Mouse (Mus musculus): ENCODE results near the gene Angptl7. TPM values are rescaled to one million over a fixed set of nuclear protein-coding genes. Genes with fewer than 3 reads are reported as not detected.
A peak's percentile ranks its signal among the peaks of the same experiment; 100 is the strongest.

The Angptl7 gene
- 11.5 and 16.6 TPM in 2 replicates for polyA plus RNA-seq (2014; fragmentation: Nextera tagmentation; extraction: Ambion mirVana)

DNA sequence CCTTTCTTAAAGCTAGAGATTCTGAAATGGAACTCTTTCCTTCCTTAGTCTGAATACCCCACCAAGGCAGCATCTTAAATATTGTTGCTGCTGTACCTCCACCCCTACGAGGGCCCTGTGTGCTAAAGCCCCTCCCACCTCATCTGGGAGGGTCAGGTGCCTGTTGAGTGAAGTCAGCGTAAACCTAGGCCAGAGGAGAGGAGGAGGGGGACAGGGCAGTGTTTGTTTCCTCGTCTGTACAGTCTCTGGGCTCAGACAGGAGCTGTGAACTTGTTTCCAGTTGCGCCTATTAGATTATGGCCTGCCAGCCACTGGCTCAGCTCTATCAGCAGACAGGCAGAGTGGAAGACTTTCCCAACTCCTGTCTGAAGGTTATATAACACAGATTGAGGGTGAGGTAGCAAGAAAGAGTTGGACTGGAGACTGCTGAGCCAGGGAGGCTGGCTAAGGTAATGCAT, at the start of gene Angptl7:
Gene Angptl7, minus strand, starts transcription at position 51 of the 458 bp plus-strand sequence.
- no peak within 1 kb of the TSS; the same call in 1 of the 2 replicates for H3K4me2 ChIP-seq (ENCODE audit: low read length)
- no peaks in the 10 kb centered on the region for H3K27me3 ChIP-seq (ENCODE audit: control insufficient read depth, insufficient read depth, low read length)
- no peak within 1 kb of the TSS for H3K9ac ChIP-seq (ENCODE audit: low read length)
- peaks cover 0 to 7% of the 10 kb centered on the region in 2 experiments; a peak in 2 of 4 replicates for H3K4me1 ChIP-seq (ENCODE audit: control insufficient read depth in 2 of 2, insufficient read depth in 2 of 2, low read length in 2 of 2)
- peak; percentile 54; the same call in 1 of the 2 replicates for ATAC-seq (ENCODE audit: insufficient number of reproducible peaks, insufficient read depth, low FRiP score, low read depth)
- WGBS, result 27% methylated on average over 4 of the region's 4 CpGs
- H3K27ac ChIP-seq (replicated peaks in 1 of 2; ENCODE audit: control insufficient read depth in 1 of 2, insufficient read depth in 1 of 2, low read depth in 2 of 2, low read length in 2 of 2), result no peak within 1 kb of the TSS; a peak in 1 of 4 replicates
- no peaks in the 10 kb centered on the region for H3K9me3 ChIP-seq (ENCODE audit: control insufficient read depth, low read length)
- H3K4me3 ChIP-seq (ENCODE audit: control insufficient read depth in 1 of 2, insufficient read depth in 1 of 2, low read depth in 1 of 2, low read length in 2 of 2), result no peak within 1 kb of the TSS
- peaks cover 74% of the 10 kb centered on the region for H3K36me3 ChIP-seq (ENCODE audit: control insufficient read depth, insufficient read depth, low read length)

DNA sequence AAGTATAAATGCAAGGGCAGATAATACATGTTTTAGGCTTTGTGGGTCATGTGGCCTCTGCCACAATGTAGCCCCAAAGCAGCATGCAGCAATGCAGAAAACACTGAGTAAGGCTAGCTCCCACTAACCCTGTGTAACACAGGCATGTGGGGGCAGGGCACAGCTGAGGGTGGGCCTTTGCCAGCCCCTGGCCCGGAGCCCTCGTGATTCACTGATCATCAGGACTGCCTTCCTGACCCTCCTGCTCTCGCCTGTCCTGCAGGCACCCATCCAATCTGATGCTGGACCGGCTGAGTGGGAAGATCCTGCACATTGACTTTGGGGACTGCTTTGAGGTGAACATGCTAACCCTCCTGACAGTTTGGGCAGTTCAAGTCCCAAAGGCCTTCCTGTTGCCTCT, 48.8 kb upstream of the Angptl7 start:
- Histone ChIP-seq H3K4me1 (ENCODE audit: control insufficient read depth in 2 of 2, insufficient read depth in 2 of 2, low read length in 2 of 2) (no peaks in the 10 kb centered on the region), H3K4me2 (ENCODE audit: low read length) (no peak overlapping the region), H3K9me3 (ENCODE audit: control insufficient read depth, low read length) (no peaks in the 10 kb centered on the region), H3K27me3 (ENCODE audit: control insufficient read depth, insufficient read depth, low read length) (no peaks in the 10 kb centered on the region), H3K9ac (ENCODE audit: low read length) (no peak overlapping the region), H3K27ac (replicated peaks in 1 of 2; ENCODE audit: control insufficient read depth in 1 of 2, insufficient read depth in 1 of 2, low read depth in 2 of 2, low read length in 2 of 2) (no peak overlapping the region), H3K4me3 (ENCODE audit: control insufficient read depth in 1 of 2, insufficient read depth in 1 of 2, low read depth in 1 of 2, low read length in 2 of 2) (no peak overlapping the region), H3K36me3 (ENCODE audit: control insufficient read depth, insufficient read depth, low read length) (peaks cover 96% of the 10 kb centered on the region)
- no peak for ATAC-seq (ENCODE audit: insufficient number of reproducible peaks, insufficient read depth, low FRiP score, low read depth)
- 83% methylated on average over 4 of the region's 4 CpGs for WGBS

DNA sequence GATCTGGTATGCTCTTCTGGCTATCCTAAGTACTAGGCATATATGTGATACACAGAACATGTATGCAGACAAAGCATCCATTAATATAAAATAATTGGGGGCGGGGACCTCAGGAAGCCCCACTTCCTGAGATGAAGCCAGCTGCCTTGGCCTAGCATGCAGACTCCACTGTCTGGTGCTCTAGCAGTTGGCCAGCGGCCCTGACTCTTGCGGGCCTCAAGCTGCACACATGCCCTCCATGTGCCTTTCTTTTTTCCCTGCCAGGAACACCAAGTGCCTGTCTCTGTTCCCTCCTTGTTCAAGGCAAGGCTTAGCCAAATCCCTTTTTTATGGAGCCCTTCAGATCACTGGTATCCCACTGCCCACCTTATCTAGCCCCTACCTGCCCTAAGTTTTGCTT, 35.6 kb upstream of the Angptl7 start:
- no peak overlapping the region for H3K27ac ChIP-seq (replicated peaks in 1 of 2; ENCODE audit: control insufficient read depth in 1 of 2, insufficient read depth in 1 of 2, low read depth in 2 of 2, low read length in 2 of 2)
- H3K36me3 ChIP-seq (ENCODE audit: control insufficient read depth, insufficient read depth, low read length), result peaks cover 99% of the 10 kb centered on the region
- no peaks in the 10 kb centered on the region for H3K27me3 ChIP-seq (ENCODE audit: control insufficient read depth, insufficient read depth, low read length)
- no peaks in the 10 kb centered on the region for H3K4me1 ChIP-seq (ENCODE audit: control insufficient read depth in 2 of 2, insufficient read depth in 2 of 2, low read length in 2 of 2)
- no peak overlapping the region for H3K4me3 ChIP-seq (ENCODE audit: control insufficient read depth in 1 of 2, insufficient read depth in 1 of 2, low read depth in 1 of 2, low read length in 2 of 2)
- H3K4me2 ChIP-seq (ENCODE audit: low read length), result no peak overlapping the region
- 78% methylated on average over 3 of the region's 3 CpGs for WGBS
- ATAC-seq (ENCODE audit: insufficient number of reproducible peaks, insufficient read depth, low FRiP score, low read depth), result no peak
- H3K9ac ChIP-seq (ENCODE audit: low read length), result no peak overlapping the region
- no peaks in the 10 kb centered on the region for H3K9me3 ChIP-seq (ENCODE audit: control insufficient read depth, low read length)

DNA sequence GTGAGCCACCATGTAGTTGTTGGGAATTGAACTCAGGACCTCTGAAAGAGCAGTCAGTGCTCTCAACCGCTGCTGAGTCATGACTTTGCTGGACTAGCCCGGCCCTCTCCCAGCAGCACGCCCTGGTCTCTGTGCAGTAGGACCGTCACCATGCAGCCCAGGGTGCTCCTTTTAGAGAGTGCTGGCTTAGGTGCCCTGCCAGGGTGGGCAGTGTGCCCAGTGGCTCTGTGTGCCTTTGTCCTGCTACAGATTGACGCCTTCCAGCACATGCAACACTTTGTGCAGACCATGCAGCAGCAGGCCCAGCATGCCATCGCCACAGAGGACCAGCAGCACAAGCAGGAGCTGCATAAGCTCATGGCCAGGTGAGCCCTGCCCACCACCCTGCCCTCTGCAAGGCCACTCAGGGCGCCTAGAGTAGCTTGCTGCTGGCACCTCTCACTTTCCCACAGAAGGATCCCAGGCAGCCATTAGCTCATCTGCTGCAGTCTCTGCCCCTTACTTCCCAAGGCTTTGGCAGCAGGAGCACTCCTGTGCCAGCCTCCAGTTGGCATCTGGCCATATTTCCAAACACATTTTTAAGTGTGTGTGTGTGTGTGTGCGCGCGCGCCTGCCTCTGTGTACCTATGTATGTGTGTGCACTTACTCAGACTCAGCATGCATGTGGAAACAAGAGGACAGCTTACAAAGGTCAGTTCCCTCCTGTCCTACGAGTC, 33.5 kb upstream of the Angptl7 start:
- Histone ChIP-seq H3K27ac (replicated peaks in 1 of 2; ENCODE audit: control insufficient read depth in 1 of 2, insufficient read depth in 1 of 2, low read depth in 2 of 2, low read length in 2 of 2) (no peak overlapping the region), H3K27me3 (ENCODE audit: control insufficient read depth, insufficient read depth, low read length) (no peaks in the 10 kb centered on the region), H3K4me3 (ENCODE audit: control insufficient read depth in 1 of 2, insufficient read depth in 1 of 2, low read depth in 1 of 2, low read length in 2 of 2) (no peak overlapping the region), H3K9ac (ENCODE audit: low read length) (no peak overlapping the region), H3K9me3 (ENCODE audit: control insufficient read depth, low read length) (no peaks in the 10 kb centered on the region), H3K36me3 (ENCODE audit: control insufficient read depth, insufficient read depth, low read length) (peaks cover 96% of the 10 kb centered on the region), H3K4me2 (ENCODE audit: low read length) (no peak overlapping the region), H3K4me1 (ENCODE audit: control insufficient read depth in 2 of 2, insufficient read depth in 2 of 2, low read length in 2 of 2) (no peaks in the 10 kb centered on the region)
- 86% methylated on average over 12 of the region's 12 CpGs for WGBS
- ATAC-seq (ENCODE audit: insufficient number of reproducible peaks, insufficient read depth, low FRiP score, low read depth), result peak; percentile 18; the same call in 1 of the 2 replicates

DNA sequence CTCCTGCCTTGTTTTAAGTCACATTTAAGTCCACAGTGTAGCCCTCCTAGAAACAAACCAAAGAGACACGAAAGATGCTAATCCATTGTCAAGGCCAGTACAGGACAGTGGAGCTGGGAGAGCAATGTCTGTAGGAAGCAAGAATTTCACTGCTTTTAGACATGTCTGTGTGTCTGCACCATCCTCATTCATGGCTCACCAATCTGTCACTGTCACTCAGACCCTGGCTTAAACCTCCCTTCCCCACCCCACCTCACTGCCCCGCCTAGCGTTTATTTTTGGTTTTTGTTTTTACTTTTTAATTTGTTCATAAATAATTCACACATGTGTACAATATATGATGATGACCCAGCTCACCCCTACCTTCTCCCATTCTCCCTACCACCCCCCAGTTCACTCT, 32.3 kb upstream of the Angptl7 start:
- no peak overlapping the region for H3K4me2 ChIP-seq (ENCODE audit: low read length)
- H3K27ac ChIP-seq (replicated peaks in 1 of 2; ENCODE audit: control insufficient read depth in 1 of 2, insufficient read depth in 1 of 2, low read depth in 2 of 2, low read length in 2 of 2), result no peak overlapping the region
- WGBS, result 91% methylated on average over 3 of the region's 3 CpGs
- no peaks in the 10 kb centered on the region for H3K4me1 ChIP-seq (ENCODE audit: control insufficient read depth in 2 of 2, insufficient read depth in 2 of 2, low read length in 2 of 2)
- no peak overlapping the region for H3K4me3 ChIP-seq (ENCODE audit: control insufficient read depth in 1 of 2, insufficient read depth in 1 of 2, low read depth in 1 of 2, low read length in 2 of 2)
- no peak overlapping the region for H3K9ac ChIP-seq (ENCODE audit: low read length)
- H3K36me3 ChIP-seq (ENCODE audit: control insufficient read depth, insufficient read depth, low read length), result peaks cover 94% of the 10 kb centered on the region
- H3K9me3 ChIP-seq (ENCODE audit: control insufficient read depth, low read length), result no peaks in the 10 kb centered on the region
- ATAC-seq (ENCODE audit: insufficient number of reproducible peaks, insufficient read depth, low FRiP score, low read depth), result no peak
- no peaks in the 10 kb centered on the region for H3K27me3 ChIP-seq (ENCODE audit: control insufficient read depth, insufficient read depth, low read length)

DNA sequence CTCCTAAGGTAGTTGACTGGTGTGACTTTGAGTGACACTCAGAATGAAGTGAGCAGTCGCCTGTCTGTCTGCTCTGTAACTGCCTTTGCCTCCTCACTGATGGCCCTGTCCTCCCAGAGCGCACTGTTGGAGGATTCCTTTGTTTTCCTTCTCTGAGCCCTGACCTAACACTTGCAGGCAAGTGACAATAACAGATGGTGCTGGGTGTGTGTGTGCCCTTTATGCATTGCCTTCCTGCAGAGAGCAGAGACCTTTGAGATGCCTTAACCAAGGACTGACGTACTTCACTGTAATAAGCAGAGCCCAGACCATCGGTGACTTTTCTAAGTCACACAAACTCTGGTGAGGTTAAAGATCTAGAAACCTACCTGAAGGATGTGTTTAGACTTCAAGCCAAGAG, 31.1 kb upstream of the Angptl7 start:
- Histone ChIP-seq H3K27me3 (ENCODE audit: control insufficient read depth, insufficient read depth, low read length) (no peaks in the 10 kb centered on the region), H3K9me3 (ENCODE audit: control insufficient read depth, low read length) (no peaks in the 10 kb centered on the region), H3K4me2 (ENCODE audit: low read length) (no peak overlapping the region), H3K27ac (replicated peaks in 1 of 2; ENCODE audit: control insufficient read depth in 1 of 2, insufficient read depth in 1 of 2, low read depth in 2 of 2, low read length in 2 of 2) (no peak overlapping the region), H3K4me1 (ENCODE audit: control insufficient read depth in 2 of 2, insufficient read depth in 2 of 2, low read length in 2 of 2) (no peaks in the 10 kb centered on the region), H3K4me3 (ENCODE audit: control insufficient read depth in 1 of 2, insufficient read depth in 1 of 2, low read depth in 1 of 2, low read length in 2 of 2) (no peak overlapping the region), H3K9ac (ENCODE audit: low read length) (no peak overlapping the region), H3K36me3 (ENCODE audit: control insufficient read depth, insufficient read depth, low read length) (peaks cover 94% of the 10 kb centered on the region)
- WGBS, result 85% methylated on average over 4 of the region's 4 CpGs
- no peak for ATAC-seq (ENCODE audit: insufficient number of reproducible peaks, insufficient read depth, low FRiP score, low read depth)

DNA sequence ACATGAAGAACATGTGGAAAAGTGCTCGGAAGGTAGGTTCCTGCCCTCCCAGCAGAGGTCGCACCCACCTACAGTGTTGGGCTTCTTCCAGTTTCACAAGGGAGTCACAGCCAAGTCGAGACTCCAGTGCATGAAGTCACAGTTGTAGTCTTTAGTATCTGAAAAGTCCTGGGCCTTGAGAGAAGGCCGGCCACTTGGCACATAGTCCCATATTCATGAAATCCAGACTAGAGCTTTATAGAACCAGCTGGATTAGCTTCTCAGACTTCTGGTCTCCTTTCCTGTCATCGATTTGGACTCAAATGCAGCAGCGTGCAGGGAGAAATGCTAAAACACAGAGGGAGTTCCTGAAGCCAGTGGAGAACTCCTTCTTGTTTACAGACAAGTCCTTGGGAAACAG, 30.5 kb upstream of the Angptl7 start:
- WGBS, result 89% methylated on average over 6 of the region's 6 CpGs
- peaks cover 94% of the 10 kb centered on the region for H3K36me3 ChIP-seq (ENCODE audit: control insufficient read depth, insufficient read depth, low read length)
- H3K4me3 ChIP-seq (ENCODE audit: control insufficient read depth in 1 of 2, insufficient read depth in 1 of 2, low read depth in 1 of 2, low read length in 2 of 2), result no peak overlapping the region
- no peak overlapping the region for H3K4me2 ChIP-seq (ENCODE audit: low read length)
- H3K9ac ChIP-seq (ENCODE audit: low read length), result no peak overlapping the region
- no peak for ATAC-seq (ENCODE audit: insufficient number of reproducible peaks, insufficient read depth, low FRiP score, low read depth)
- H3K27me3 ChIP-seq (ENCODE audit: control insufficient read depth, insufficient read depth, low read length), result no peaks in the 10 kb centered on the region
- no peak overlapping the region for H3K27ac ChIP-seq (replicated peaks in 1 of 2; ENCODE audit: control insufficient read depth in 1 of 2, insufficient read depth in 1 of 2, low read depth in 2 of 2, low read length in 2 of 2)
- no peaks in the 10 kb centered on the region for H3K4me1 ChIP-seq (ENCODE audit: control insufficient read depth in 2 of 2, insufficient read depth in 2 of 2, low read length in 2 of 2)
- no peaks in the 10 kb centered on the region for H3K9me3 ChIP-seq (ENCODE audit: control insufficient read depth, low read length)

DNA sequence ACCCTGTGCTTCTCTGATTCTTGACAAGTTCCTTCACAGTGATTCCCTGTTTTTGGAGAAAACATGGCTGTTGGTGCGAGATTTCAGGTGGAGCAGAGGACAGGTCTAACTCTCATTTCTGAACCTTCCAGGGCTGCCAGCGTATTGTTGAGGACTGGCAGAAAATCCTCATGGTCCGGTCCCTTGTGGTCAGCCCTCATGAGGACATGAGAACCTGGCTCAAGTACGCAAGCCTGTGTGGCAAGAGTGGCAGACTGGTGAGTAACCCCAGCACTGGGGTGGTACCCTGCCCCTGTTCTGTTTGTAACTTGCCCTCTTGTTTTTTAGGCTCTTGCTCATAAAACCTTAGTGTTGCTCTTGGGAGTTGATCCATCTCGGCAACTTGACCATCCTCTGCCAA, 30.1 kb upstream of the Angptl7 start:
- Histone ChIP-seq H3K36me3 (ENCODE audit: control insufficient read depth, insufficient read depth, low read length) (peaks cover 94% of the 10 kb centered on the region), H3K4me1 (ENCODE audit: control insufficient read depth in 2 of 2, insufficient read depth in 2 of 2, low read length in 2 of 2) (no peaks in the 10 kb centered on the region), H3K9ac (ENCODE audit: low read length) (no peak overlapping the region), H3K4me2 (ENCODE audit: low read length) (no peak overlapping the region), H3K27ac (replicated peaks in 1 of 2; ENCODE audit: control insufficient read depth in 1 of 2, insufficient read depth in 1 of 2, low read depth in 2 of 2, low read length in 2 of 2) (no peak overlapping the region), H3K4me3 (ENCODE audit: control insufficient read depth in 1 of 2, insufficient read depth in 1 of 2, low read depth in 1 of 2, low read length in 2 of 2) (no peak overlapping the region), H3K27me3 (ENCODE audit: control insufficient read depth, insufficient read depth, low read length) (no peaks in the 10 kb centered on the region), H3K9me3 (ENCODE audit: control insufficient read depth, low read length) (no peaks in the 10 kb centered on the region)
- WGBS, result 92% methylated on average over 5 of the region's 5 CpGs
- ATAC-seq (ENCODE audit: insufficient number of reproducible peaks, insufficient read depth, low FRiP score, low read depth), result no peak
